Mouse (Mus musculus) erythroblast, embryonic 14.5 days (primary cell): ENCODE results near the gene Zfp3.

Experiments
- GATA1 ChIP-seq: IDR thresholded peaks from 2 replicates; pipeline ENCODE4 v1.6.1; 2012; ENCODE audit warnings: low read length, inconsistent platforms, mixed read lengths
- TAL1 ChIP-seq: IDR thresholded peaks from 3 replicates; pipeline ENCODE4 v1.6.1; 2012; ENCODE audit warnings: low read length, inconsistent platforms, mixed read lengths

- TF ChIP-seq GATA1 = no peak
- no peak for TF ChIP-seq TAL1
These were observed 39.7 kb downstream of the Zfp3 start for GRCm38 (mm10) chr11:70803711-70804200.
